Mouse (Mus musculus) left cerebral cortex, postnatal 25 days (tissue): ENCODE results near the gene Sergef. TPM values are rescaled to one million over a fixed set of nuclear protein-coding genes. Genes with fewer than 3 reads are reported as not detected.
"Not testable (repeated sequence)": the region's sequence is repeated elsewhere in the genome, so short reads cannot be mapped to it uniquely, and the experiment has no call there.

Experiments used
- DNase-seq, 2 experiments: peaks; one replicate each; pipeline ENCODE4 v3.0.0; 2022; ENCODE audit warnings: low spot score in 2 of 2, mixed read lengths in 1 of 2
- intact Hi-C: fragments of 180-260 bp; cut with DNase I; formaldehyde crosslinking; loops from one replicate; pipeline ENCODE4 v1.15.1; 2025
- total RNA-seq, 2 experiments: library from RNA; stranded (reverse); gene quantifications; 2 replicates each; pipeline ENCODE4 v1.2.3; 2021

Gene Sergef
- total RNA-seq = 10 to 100 TPM; 59.7 to 69.3 TPM

DNA sequence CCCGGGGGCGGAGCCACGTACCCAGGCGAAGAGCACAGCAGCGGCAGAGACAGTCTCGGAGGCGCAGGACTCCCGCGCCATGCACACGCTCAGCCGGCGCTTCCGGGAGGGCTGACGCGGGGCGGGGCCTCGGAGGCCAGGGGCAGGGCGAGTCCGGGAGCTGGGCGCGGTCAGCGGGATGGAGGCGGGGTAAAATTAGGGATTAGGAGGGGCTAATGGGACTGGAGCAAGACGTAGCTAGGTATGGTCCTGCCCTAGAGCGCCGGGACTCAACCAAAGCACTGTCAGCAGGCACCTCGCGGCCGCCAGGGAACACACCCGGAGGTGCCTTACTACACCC lies at the start of gene Sergef:
Gene Sergef, minus strand, starts transcription at position 116 of the 340 bp plus-strand sequence.
- intact Hi-C loops = loop anchor here (2.0 kb wide), 2 partner anchors 15 to 71 kb away; partner anchors contain the start of gene Saal1

DNA sequence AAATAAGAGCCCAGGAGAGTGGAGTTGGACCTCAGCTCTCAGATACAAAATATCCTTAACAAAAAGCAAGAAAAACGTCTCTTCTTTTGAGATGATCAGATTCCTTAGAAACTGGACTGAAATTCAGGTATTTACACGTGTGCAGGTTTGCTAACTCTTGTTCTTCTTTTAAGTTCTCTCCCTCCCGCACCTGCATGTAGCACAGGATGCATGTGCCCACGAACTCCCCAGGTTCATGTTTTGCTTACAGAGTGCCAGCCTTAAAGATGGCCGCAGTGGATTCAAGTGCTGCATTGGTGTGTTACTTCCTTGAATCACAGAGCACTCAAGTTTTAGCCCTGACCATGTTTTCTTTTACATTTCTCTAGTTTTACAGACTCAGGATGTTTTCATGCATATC lies 47.2 kb upstream of the Sergef start:
- intact Hi-C loops = no loop called here
- no peak for DNase-seq

More for the DNA sequence above, at the start of gene Sergef:
- peak; percentile 89 to 93 for DNase-seq

DNA sequence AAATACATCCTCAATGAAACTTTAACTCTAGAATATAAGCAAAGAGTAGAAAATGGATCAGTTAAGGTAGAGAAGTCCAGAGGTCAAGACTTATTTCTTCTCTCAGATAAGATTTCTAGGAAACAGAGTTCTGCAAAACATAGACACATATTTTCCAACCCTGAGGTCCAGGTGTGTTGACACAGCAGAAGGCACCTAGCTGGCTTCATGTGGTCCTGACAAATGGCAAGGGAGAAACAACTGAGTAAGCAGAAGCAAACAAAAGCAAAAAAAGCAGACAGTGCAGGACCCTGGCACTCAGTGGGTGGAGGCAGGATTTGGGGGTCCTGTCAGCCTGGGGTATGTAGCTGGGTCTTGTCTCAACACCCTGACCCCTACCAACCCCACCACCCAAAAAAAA lies 41.1 kb upstream of the Sergef start:
- DNase-seq = no peak
- intact Hi-C loops = no loop called here

DNA sequence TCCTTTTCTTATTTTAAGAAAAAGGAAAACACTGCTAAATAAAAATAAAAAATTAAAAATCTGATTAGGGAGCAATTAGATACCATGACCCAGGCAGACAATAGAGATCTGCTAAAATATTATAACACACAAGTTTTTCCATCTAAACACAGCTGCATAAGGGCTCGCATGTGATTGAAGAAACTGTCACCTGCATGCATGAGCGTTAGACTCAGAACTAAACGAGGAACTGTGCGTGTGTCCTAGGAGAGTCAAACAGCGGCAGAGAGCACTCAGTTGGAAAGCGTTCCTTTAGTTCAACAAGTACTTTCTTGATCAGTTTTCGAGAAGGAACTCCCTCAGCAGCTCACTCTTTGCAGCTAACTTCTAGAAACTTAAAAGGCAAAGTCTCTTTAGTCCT lies 39.4 kb upstream of the Sergef start:
- intact Hi-C loops, DNase-seq: not testable (repeated sequence)

DNA sequence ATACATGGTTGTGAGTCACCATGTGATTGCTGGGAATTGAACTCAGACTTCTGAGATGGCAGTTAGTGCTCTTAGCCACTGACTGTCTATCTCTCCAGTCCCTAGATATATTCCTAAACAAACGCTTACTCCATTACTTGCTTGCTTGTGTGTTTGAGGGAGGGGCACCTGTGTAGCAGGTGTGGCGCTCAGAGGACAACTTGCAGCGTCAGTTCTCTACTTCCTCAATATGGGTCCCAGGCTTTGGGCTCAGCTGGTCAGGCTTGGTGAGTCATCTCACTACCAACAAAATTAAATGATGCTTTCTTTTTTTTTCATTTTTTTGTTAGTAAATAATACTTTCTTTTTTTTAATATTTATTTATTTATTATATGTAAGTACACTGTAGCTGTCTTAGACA lies 38.8 kb upstream of the Sergef start:
- intact Hi-C loops = no loop called here

DNA sequence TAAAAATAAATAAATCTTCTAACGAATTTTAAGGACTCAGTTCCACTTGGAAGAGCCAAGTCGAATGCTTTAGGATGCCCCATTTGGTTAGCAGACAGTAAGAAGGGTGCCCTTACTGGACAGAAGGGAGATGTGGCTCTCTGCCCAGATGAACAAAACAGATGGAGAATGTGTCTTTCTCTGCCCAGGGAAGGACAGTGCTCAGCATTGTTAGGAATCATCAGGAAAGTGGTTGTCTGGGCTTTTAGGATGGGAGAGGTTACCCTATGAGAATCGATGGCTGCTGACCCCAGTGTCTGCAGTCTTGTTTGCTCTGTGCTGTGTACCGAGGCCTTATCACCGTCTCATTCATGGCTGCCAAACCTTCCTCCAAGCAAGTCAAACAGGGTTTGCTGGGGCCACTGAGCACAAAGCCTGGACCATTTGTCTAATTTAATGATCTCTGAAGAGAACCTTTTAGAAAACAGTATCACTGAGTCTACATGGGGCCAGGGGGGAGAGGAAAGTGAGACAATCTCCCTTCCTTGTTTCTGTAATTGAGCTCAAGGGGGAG lies 37.3 kb upstream of the Sergef start:
- intact Hi-C loops = no loop called here
- DNase-seq = no peak

More for the DNA sequence above, 38.8 kb upstream of the Sergef start:
- no peak for DNase-seq

DNA sequence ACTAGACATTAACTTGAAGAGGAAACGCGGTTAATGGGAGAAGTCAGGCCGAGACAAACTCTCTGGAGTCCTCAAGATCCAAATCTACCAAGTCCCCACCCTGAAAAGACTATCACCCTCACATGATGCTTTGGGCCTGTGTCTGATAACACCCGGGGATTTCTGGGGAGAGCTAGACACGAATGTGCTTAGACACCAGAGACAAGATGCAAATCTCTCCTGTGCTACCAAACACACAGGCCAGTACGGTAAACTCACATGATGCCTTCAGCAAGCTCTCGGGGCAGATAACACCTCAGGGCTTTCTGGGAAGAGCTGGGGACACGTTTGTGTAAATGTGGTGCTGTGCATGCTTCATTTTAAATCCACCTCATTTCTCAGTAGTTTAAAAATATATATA lies 36.3 kb upstream of the Sergef start:
- intact Hi-C loops = no loop called here
- no peak for DNase-seq

DNA sequence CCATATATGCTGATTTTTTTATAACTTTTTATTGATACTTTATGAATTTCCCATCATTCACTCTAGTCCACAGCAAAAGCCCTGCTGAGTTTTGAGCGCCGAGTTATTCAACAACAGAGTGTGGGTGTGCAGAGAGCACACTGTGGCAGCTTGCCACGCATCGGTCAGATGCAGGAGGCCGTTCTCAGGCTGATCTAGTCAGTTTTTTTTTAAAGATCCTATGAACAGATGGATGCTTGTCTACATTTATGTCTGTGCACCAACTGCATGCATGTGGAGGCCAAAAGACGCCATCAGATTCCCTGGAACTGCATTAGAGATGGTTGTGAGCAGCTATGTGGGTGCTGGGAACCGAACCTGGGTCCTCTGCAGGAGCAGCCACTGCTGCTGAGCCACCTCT lies 35.5 kb upstream of the Sergef start:
- no peak for DNase-seq
- intact Hi-C loops = no loop called here

DNA sequence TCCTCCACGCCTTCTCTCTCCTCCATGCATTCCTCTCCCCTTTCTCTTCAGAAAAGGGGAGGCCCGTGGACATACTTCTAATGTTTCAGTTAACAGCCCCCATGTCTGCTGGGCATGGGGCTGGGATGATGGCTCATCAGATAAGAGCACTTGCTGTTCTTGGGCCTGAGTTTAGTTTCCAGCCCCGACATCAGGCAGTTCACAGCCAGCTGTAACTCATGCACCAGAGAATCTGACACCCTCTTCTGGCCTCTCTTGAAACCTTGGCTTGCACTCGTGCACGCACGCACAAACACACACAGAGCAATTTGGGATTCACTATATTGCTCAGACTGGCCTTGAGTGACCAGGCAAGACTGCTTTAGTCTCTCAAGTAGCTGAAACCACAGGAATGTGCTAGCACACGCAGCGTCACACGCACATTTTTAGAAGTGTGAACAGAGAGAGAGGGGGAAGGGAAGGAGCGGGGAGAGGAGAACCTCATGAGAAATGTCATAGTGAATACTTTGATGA lies 32.6 kb upstream of the Sergef start, which contains the start of gene Tph1:
Gene Tph1, minus strand, starts transcription at position 378 of the 513 bp plus-strand sequence.
- no peak for DNase-seq
- intact Hi-C loops = no loop called here

DNA sequence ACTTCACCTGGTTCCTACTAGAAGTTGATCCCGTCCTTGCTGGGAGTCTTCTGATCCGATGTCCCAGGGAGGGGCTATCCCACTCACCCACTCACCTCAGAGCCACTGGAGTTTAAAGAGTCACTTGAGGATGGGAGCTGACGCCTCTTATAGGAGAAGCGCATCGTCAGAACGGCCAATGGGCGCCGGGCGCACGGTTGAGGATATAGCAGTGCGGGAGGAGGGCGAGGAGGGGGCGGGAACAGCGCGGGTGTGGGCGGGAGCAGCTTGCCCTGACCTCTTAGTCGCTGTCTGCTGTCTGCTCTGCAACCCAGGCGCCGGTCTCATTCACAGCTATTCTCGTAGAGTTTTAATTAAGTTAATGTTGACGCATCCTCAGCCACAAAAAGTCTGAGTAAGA lies 27.6 kb upstream of the Sergef start:
- intact Hi-C loops = no loop called here
- DNase-seq = no peak

DNA sequence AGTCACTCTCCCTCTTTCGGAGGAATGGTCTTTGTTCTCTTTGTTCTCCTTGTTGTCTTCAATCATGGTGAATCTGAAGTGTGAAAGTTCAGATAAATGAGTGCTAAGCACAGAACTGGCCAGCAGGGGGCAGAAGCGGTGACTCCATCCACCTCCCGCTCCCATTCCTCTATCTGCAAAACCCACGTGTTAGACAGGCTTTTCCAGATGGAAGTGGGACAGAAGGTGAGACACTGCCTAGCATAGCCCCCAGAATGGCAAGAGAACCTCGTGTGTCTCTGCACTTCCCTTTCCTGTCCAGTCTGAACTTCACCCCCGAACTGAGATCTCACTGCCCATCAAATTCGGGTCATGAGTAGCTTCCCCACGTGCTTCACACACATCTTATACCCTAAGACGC lies 25.6 kb upstream of the Sergef start:
- intact Hi-C loops = no loop called here
- DNase-seq = no peak

DNA sequence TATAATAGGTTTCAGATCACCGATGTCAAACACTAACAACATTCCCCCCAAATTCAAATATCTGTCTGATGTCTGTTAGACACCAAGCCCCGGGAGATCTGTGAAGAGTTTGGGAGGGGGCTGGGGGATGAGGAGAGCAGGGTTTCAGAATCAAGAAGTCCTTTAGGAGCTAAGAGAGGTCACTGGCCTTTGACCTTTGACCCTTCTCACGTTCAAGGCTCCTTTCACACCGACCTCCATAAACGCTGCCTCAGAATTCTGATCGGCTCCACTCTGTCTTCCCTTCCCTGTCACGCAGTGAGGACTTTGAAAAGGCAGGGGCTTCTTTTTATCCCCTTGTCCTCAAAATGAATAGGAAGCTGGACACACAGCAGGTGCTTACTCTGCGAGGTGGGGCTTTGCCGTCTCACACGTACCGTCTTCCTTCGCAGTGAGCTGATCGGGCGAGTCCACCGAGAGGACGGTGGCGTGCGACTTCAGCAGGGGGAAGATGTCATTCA lies 22.0 kb upstream of the Sergef start:
- no peak for DNase-seq
- intact Hi-C loops = no loop called here

DNA sequence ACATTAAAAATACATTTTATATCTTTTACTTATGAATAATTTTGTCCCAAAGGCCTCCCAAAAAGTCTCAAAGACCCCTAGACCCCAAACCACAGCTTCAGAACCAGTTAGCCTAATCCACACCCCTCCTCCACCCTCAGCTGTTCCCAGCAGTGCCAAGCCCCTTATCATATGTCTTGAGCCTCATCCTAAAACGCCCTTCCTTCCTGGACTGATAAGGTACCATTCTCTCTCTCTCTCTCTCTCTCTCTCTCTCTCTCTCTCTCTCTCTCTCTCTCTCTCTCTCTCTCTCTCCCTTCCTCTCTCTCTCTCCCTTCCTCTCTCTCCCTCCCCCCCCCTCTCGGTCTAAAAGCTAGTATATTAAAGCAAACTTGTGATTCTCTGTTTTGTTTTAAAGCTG lies 12.7 kb upstream of the Sergef start:
- DNase-seq = no peak
- intact Hi-C loops = no loop called here

DNA sequence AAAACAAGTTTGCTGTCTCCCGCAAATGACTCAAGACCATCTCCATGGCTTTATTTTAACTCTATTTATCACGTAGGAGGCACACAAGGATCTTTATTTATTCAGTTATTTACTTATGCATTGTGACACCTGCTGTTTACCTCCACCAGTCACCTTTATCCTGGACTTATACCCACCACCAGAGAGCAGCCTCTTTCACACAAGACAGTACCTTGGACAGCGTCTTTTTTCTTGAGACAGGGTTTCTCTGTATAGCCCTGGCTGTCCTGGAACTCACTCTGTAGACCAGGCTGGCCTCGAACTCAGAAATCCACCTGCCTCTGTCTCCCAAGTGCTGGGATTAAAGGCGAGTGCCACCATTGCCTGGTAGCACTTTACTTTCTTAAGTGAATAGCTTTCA lies 10.6 kb upstream of the Sergef start:
- intact Hi-C loops, DNase-seq: not testable (repeated sequence)

DNA sequence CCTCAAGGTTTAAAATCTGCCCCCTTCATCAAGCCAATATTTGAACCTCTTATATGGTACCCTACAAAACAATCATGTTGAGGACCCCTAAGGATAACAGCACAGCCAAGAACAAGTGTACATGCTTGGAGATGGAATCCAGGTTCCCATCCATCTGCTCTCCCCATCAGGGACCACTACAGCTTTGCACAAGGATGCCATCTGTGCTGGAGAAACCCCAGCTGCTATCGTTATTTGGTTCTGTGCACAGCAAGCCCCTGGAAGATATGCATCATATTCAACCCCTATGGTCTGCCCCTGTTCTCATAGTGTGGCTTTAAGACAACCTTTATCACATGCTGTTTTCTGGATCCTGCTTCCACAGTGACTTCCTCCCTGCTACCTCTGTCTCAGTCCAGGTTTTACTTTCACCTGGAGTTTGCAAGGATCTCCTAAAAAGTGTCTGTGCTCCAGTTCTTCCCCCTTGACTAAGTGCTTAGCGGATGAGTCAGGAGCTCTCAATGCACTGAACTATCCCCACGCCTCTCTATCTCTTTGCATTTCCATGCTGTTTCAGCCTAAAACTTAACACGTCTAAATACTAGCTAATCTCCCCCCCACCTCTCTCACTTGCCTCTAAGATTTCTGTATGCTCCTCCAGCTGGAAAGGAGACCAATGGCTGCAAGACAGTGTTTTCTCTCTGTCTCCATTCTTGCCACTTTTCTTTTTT lies 9.0 kb upstream of the Sergef start:
- peak in 1 of 2 experiments; percentile 51 for DNase-seq
- intact Hi-C loops = no loop called here

DNA sequence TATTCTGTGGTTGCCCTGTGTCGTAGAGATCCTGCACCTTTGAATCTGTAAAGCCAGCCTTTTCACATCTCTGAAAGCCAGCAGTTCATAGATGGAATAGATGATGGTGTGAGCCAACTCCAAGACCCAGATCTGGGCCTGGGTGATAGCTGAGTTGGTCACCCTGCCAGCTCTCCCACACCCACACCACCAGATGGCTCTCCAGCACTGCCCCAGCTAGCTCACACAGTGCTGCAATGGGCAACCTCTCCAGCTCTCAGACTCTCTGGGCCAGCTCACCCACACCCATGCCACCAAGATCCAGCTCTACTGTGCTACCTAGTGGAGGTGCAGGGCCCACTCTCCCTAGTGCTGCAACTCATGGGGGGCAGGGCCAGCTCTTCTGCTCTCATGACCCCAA lies 3.6 kb upstream of the Sergef start:
- intact Hi-C loops = no loop called here
- DNase-seq = peak; percentile 15 to 63

DNA sequence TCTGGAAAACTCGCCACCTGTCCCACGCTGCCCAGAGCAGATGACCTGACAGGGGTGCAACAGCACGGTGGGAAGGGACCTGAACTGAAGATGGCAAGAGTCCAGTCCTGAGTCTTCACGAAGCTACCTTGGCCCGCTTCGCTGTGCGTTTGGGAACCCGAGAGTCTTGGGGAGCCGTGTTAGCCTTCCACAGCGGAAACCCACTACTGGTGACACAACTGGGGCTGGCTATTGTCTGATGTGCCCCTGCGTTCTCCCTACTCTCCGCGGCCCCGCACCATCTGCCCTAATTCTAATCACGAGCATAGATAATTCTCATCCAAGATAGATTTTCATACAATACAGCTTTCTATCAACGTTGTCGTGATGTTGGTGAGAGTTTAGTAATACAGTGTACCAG lies 455 bp upstream of the Sergef start:
- intact Hi-C loops = no loop called here
- DNase-seq = no peak

DNA sequence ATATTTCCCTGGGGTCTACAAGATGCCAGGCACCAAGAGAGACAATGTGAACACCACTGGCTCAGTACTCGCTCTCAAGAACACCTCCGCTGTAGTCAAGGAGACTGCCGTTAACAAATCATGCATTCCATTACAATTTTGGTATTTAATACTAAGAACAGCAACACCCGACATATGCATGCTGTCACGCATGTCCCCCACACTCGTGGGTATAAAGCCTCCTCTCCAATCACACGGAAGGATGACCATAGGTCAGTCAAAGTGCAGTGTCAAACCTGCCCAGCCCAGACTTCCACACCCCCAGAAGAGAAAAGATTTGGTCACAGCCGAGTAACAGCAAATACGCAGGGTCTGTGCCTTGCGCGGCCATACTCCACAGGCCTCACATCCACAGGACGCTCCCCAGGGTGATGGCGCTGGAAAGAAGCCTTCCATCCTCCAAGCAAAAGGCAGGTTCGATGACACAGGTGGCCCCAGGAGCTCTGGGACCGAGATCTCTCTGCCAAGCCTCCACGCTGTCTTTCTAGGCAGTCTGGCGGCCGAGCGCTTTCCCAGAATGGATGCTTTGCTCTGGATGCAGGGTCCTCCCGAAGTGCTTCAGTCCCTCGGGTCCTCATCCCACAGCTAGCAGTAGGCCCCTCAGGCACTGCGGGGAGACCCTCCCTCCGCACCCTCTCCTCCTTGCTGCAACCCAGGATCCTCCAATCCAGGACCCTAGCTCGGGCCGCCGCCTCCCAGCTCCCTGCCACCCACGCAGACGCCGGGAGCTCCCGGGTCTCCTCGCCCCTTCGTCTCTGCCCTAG lies 517 bp downstream of the Sergef start:
- peak; percentile 48 to 59 for DNase-seq
- intact Hi-C loops = loop anchor here (2.0 kb wide), 2 partner anchors 14 to 72 kb away; partner anchors contain the start of gene Saal1

DNA sequence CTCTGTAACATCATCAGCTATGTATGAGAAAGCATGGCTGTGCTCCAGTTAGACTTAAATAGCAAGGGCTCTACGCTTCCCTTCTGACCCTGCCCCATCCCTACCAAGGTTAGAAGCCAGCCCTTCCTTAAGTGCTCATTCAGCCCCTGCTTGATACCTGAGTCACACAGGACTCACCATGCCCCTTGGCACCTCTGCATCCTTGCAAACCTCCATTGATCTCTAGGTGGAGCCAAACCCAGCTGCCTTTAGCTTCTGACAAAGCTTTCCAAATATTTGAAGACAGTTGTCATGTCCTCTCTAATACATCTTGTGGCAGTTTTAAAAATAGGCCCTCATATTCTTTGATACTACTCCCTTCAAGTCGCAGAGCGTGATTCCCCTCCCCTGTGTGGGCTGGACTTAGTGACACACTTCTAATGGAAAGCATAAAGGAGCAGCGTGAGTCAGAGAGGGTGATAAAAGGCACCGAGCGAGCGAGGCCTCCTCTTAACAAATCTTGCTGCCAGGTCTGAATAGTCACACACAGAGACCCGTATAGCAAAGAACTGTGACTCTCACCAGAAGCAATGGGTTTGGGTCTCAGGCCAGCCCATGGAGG lies 11.1 kb downstream of the Sergef start:
- no peak for DNase-seq
- intact Hi-C loops = no loop called here

DNA sequence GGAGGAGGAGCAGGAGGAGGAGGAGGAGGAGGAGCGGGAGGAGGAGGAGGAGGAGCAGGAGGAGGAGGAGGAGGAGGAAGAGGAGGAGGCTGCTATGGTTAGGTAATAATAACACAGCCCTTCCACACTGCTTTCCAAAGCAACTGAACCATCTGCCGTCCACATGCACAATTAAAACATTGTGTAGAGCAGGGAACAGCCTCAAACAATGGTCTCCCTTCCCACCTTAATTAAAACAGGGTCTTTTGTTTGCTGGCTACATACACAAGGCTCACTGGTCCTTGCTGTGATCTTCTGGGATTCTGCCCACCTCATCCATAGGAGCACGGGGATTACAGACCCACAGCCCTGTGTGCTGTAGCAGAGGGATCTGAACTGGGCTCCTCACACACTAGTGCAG lies 15.6 kb downstream of the Sergef start:
- DNase-seq = no peak
- intact Hi-C loops = loop anchor here (2.0 kb wide), 1 partner anchor 15 kb away; the partner anchor contains the start of gene Sergef
